Mouse (Mus musculus) T-cell, adult 2 months (primary cell): ENCODE results near the gene Il4.
"Not testable (repeated sequence)": the region's sequence is repeated elsewhere in the genome, so short reads cannot be mapped to it uniquely, and the experiment has no call there.

Source experiments
- DNase-seq: peaks from one replicate; pipeline ENCODE4 v3.0.0; 2022; ENCODE audit warnings: low spot score

Il4 gene

GRCm38 (mm10) chr11:53566646-53567045 lies 51.8 kb downstream of the Il4 start:
- DNase-seq: no peak

DNA sequence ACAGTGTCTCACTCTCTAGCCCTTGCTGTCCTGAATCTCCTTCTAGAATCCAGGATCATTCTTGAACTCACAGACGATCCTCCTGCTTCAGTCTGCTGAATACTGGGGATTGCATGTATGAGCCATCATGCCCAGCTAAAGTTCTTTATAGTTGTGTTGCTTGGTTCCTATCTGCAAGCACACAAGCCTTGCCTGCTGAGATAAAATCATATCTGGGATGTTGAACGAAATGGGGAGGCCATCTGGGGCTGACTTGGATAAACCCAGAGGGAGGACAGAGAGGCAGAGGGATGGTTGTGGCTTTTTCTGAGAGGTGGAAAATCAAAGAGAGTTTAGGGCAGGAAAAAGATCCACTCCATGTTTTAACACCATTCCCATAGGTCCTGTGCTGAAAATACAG lies 56.5 kb downstream of the Il4 start:
- DNase-seq: no peak

GRCm38 (mm10) chr11:53559980-53560379 lies 58.5 kb downstream of the Il4 start:
- not testable (repeated sequence) for DNase-seq

GRCm38 (mm10) chr11:53557992-53558391 lies 60.5 kb downstream of the Il4 start:
- DNase-seq: not testable (repeated sequence)

DNA sequence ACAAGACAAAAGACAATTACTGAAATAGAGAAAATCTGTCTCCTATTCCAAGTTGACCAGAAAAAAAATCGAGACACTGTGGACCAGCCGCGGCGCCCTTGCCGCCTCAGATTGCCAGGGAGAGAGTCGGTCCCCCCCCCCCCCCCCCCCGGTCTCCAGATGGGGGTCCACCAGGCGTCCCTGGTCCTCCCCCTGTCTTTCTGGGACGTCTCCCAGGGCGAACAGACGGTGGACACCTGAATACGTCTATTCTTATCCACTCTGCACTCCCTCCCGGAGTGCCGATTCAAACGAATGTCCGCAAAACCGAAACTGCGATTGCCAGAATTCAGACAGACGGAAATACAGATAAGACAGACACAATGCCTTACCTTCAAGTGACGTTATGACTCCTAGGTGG lies 61.9 kb downstream of the Il4 start:
- not testable (repeated sequence) for DNase-seq
